Mouse (Mus musculus) neural tube, embryonic 15.5 days (tissue): ENCODE results near the gene Per2. TPM values are rescaled to one million over a fixed set of nuclear protein-coding genes. Genes with fewer than 3 reads are reported as not detected.
"Not testable (repeated sequence)": the region's sequence is repeated elsewhere in the genome, so short reads cannot be mapped to it uniquely, and the experiment has no call there.

ENCODE experiments used
- ATAC-seq: fragments of 200-750 bp; cut with Nextera tagmentation; 2 replicates; pipeline ENCODE4 v1.8.0; 2017; ENCODE audit warnings: mild to moderate bottlenecking, moderate TSS enrichment, moderate library complexity; ENCODE audit not compliant: low FRiP score
- H3K27ac ChIP-seq: fragments of 300-500 bp; sonication (generic); replicated peaks from 2 replicates; pipeline ENCODE4 v1.5.1; 2015; ENCODE audit warnings: mild to moderate bottlenecking, inconsistent platforms
- H3K27me3 ChIP-seq: fragments of 300-500 bp; sonication (generic); replicated peaks from 2 replicates; pipeline ENCODE4 v1.6.1; 2015; ENCODE audit warnings: inconsistent platforms
- H3K36me3 ChIP-seq: fragments of 300-500 bp; sonication (generic); 2 replicates; pipeline ENCODE4 v1.6.1; 2015; ENCODE audit warnings: inconsistent platforms
- H3K4me1 ChIP-seq: fragments of 300-500 bp; sonication (generic); 2 replicates; pipeline ENCODE4 v1.6.1; 2015; ENCODE audit warnings: inconsistent platforms
- H3K4me2 ChIP-seq: fragments of 300-500 bp; sonication (generic); 2 replicates; pipeline ENCODE4 v1.6.1; 2015; ENCODE audit warnings: inconsistent platforms, mild to moderate bottlenecking, moderate library complexity
- H3K4me3 ChIP-seq: fragments of 300-500 bp; sonication (generic); replicated peaks from 2 replicates; pipeline ENCODE4 v1.5.1; 2015; ENCODE audit warnings: mild to moderate bottlenecking, inconsistent platforms
- H3K9ac ChIP-seq: fragments of 300-500 bp; sonication (generic); replicated peaks from 2 replicates; pipeline ENCODE4 v1.6.1; 2015; ENCODE audit warnings: mild to moderate bottlenecking, inconsistent platforms
- H3K9me3 ChIP-seq: fragments of 300-500 bp; sonication (generic); replicated peaks from 2 replicates; pipeline ENCODE4 v1.6.1; 2016; ENCODE audit warnings: inconsistent platforms
- WGBS: fragments of 180-500 bp; shearing (Covaris S2); methylation state at CpG from one replicate; pipeline ENCODE4 v1.1.7; 2015; ENCODE audit warnings: mixed read lengths; 5-methylcytosine and 5-hydroxymethylcytosine counted together
- polyA plus RNA-seq: library from polyadenylated mRNA; unstranded; fragments of >200 nt; fragmentation: Nextera tagmentation; extraction: Ambion mirVana; gene quantifications from 2 replicates; pipeline ENCODE4 v1.2.1, GENCODE M21; 2015

Per2 gene
- polyA plus RNA-seq, 1 experiment from 2014 or later: 5.3 TPM

DNA sequence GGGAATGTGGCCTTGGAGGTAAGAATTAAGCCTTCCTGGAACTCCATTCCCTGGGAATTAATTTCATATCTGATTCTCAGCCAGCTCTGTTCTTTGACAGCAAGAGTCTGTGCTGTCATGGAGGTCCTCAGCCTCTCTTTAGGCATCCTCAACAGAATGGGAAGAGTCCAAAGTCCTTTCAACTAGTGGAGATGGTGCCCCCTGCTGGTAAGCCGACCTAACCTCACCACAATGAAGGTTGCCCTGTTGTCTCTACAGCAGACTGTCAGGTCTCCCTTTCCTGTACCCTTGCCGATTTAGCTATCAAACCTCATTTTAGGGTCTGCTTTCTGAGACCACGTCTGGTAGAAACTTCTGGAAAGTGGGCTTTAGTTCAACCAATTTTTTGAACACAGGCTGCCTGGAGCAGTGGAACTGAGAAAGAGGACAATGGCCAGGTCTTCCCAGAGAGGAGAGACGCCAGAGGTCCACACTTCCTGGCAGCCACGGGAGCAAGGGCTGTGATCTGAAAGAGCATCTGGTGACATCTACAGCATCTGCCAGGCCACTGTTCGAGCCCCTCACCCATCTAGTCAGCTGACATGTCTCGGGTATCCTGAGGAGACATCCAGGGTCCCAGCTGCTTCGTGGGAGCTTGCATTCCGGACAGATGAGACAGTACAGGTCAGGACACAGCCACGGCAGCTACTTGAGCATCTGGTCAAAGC, 24.3 kb upstream of the Per2 start:
- no peaks in the 10 kb centered on the region for H3K9me3 ChIP-seq
- no peak overlapping the region for H3K9ac ChIP-seq
- no peak overlapping the region for H3K27ac ChIP-seq
- no peak for ATAC-seq
- H3K4me1 ChIP-seq: no peaks in the 10 kb centered on the region
- H3K4me3 ChIP-seq: no peak overlapping the region
- no peaks in the 10 kb centered on the region for H3K27me3 ChIP-seq
- no peak overlapping the region for H3K4me2 ChIP-seq
- WGBS: 56% methylated on average over 10 of the region's 10 CpGs
- no peaks in the 10 kb centered on the region for H3K36me3 ChIP-seq

DNA sequence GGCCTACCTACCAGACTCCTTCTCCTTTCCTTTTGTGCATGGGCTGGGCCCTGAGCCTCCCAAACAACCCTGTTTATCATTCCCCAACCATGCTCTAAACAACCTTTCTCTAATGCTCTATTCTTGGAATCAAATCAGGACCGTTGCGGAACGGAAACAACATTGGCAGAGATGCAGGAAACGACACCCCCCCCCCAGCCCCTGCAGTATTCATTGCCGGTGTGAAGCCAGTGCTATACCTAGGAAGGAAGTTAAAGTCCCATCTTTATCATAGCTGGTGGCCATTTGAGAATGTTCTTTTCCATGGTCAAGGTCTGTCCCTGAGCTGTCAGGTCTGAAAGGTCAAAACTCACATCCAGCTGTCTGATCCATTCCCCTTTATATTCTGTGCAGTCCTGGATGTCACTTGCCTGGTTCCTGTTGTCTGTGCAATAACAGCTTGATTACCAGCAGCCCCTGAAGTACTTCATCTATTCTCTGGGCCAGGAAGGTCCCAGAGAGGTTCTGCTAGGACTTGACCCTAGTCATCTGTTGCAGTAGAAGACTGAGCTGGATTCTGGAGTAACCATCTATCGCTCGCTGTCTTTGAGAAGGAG, 23.6 kb upstream of the Per2 start:
- 75% methylated on average over 7 of the region's 7 CpGs for WGBS
- ATAC-seq: no peak

DNA sequence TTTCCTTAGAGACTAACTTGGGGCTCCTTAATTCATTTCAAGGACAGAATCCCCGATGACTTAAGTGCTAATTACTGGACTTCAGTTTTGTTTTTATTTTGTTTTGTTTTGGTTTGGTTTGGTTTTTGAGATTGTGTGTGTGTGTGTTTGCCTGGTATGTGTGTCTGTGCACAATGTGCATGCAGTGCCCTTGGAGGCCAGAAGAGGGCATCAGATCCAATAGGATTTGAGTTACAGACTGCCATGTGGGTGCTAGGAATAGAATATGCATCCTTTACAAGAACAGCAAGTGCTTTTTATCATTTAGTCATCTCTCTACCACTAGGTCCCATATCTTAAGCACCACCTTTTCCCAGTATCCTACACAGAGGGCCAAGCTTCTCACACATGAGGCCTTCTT, 19.8 kb upstream of the Per2 start:
- no peak for ATAC-seq
- Histone ChIP-seq H3K27me3 (no peaks in the 10 kb centered on the region), H3K9me3 (no peaks in the 10 kb centered on the region), H3K4me1 (no peaks in the 10 kb centered on the region), H3K4me3 (no peak overlapping the region), H3K9ac (no peak overlapping the region), H3K4me2 (no peak overlapping the region), H3K36me3 (no peaks in the 10 kb centered on the region), H3K27ac (no peak overlapping the region)
- 97% methylated on average over 1 of the region's 1 CpGs for WGBS

More for the DNA sequence above, 23.6 kb upstream of the Per2 start:
- Histone ChIP-seq H3K27ac (no peak overlapping the region), H3K4me2 (no peak overlapping the region), H3K27me3 (no peaks in the 10 kb centered on the region), H3K36me3 (no peaks in the 10 kb centered on the region), H3K9me3 (no peaks in the 10 kb centered on the region), H3K4me1 (no peaks in the 10 kb centered on the region), H3K4me3 (no peak overlapping the region), H3K9ac (no peak overlapping the region)

DNA sequence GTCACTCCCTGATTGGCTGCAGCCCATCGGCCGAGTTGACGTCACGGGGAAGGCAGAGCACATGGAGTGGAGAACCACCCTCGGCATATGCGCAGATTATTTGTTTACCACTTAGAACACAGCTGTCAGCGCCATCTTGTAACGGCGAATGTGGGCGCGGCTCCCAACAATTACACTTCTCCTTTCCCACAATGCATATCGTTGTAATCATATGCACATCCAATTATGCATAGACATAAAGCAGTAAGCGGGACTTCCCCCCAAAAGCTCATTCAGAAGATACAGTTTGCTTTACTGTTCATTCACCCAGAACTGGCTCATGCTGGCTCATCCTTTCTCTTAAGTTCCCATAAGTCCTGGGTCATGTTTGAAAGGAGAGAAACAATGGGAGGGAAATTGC, 19.0 kb upstream of the Per2 start:
- 96% methylated on average over 12 of the region's 13 CpGs for WGBS
- not testable (repeated sequence) for H3K36me3 ChIP-seq, H3K9me3 ChIP-seq, H3K4me3 ChIP-seq, ATAC-seq, H3K27ac ChIP-seq, H3K4me2 ChIP-seq, H3K9ac ChIP-seq, H3K27me3 ChIP-seq, H3K4me1 ChIP-seq

DNA sequence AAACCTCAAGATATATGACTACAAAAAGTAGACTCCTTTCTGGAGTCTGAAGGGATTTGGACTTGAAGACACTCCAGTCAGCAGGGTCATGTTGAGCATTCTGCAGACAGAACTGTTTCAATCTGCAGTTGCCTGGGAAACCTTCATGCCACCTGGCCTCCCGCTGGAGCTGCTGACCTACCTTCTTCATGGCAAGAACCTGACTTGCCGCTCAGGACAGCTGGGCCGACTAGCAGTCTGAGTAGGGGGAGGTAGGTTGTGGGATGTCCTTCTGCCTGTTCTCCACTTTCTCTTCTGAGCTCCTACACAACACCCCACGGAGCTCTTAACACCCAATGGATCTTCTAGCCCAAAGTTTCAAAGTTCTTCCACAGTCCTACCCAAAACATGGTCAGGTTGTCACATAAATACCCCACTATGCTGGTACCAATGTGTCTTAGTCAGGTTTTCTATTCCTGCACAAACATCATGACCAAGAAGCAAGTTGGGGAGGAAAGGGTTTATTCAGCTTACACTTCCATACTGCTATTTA, 10.8 kb upstream of the Per2 start:
- ATAC-seq: no peak
- Histone ChIP-seq H3K36me3 (no peaks in the 10 kb centered on the region), H3K4me3 (no peak overlapping the region), H3K27ac (no peak overlapping the region), H3K4me1 (no peaks in the 10 kb centered on the region), H3K9me3 (no peaks in the 10 kb centered on the region), H3K9ac (no peak overlapping the region), H3K4me2 (no peak overlapping the region), H3K27me3 (no peaks in the 10 kb centered on the region)
- 85% methylated on average over 4 of the region's 4 CpGs for WGBS

DNA sequence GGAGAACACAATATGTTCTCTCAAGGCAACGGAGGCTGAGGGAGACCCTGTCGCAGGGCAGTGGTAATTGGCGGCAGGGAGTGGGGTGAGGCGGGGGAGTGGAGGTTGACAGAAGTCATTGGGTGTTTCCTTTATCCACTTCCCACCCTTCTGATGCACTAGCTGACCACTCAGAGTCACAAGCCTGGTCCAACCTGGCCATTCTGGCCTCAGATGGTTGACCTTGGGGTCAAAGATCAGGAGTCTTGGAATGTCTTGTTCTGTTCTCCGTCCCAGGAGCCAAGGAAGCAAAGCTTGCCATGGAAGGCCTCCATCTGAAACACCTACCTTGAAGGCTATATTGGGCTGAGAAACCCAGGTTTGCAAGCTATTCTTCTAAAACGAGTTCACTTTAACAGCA, 7.1 kb upstream of the Per2 start:
- H3K27ac ChIP-seq: no peak overlapping the region
- H3K9ac ChIP-seq: no peak overlapping the region
- H3K4me3 ChIP-seq: no peak overlapping the region
- H3K27me3 ChIP-seq: no peaks in the 10 kb centered on the region
- no peaks in the 10 kb centered on the region for H3K36me3 ChIP-seq
- H3K9me3 ChIP-seq: no peaks in the 10 kb centered on the region
- H3K4me2 ChIP-seq: no peak overlapping the region
- WGBS: 92% methylated on average over 6 of the region's 6 CpGs
- H3K4me1 ChIP-seq: no peaks in the 10 kb centered on the region
- no peak for ATAC-seq

DNA sequence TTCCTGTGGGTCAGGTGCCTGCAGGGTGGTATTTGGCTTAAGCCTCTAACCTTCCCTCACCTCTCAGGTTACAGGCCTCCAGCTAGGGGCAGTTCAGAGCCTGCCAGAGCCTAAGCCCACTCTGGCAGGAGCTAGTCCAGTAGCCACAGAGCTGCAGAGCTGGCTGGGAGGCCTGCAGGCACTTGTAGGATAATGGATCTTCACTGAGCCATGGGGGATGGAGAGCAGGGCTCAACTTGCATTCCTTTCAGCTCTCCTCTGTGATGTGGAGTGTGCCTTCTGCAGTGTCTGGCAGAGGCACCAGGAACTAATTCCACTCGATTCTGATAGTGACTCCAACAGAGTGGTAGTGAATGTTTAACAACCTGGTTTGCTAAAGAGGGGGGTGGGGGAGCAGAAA, 6.1 kb upstream of the Per2 start:
- no peaks in the 10 kb centered on the region for H3K27me3 ChIP-seq
- H3K36me3 ChIP-seq: no peaks in the 10 kb centered on the region
- no peak for ATAC-seq

DNA sequence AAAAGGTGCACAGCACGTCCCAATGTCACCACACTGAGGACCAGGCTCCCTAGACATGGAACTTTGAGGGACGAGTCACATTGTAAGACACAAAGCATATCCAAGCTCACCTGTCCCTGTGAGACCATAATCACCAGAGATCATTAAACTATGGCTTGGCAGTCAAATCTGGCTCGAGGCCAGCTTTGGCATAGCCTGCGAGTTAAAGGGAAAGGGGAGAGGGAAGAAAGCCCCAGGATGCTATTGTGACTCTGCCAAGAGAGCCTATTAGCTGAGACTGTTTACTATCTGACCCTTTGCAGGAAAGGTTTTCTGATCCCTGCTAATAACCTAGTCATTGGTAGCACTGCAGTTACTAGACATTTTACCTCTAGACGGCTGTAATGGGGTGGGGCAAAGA, 5.3 kb upstream of the Per2 start:
- Histone ChIP-seq H3K9me3 (no peaks in the 10 kb centered on the region), H3K36me3 (no peaks in the 10 kb centered on the region), H3K4me2 (no peak overlapping the region), H3K27me3 (no peaks in the 10 kb centered on the region), H3K9ac (no peak overlapping the region), H3K4me1 (peaks cover 9% of the 10 kb centered on the region), H3K27ac (no peak overlapping the region), H3K4me3 (no peak overlapping the region)
- ATAC-seq: no peak
- 42% methylated on average over 5 of the region's 5 CpGs for WGBS

More for the DNA sequence above, 6.1 kb upstream of the Per2 start:
- 20% methylated on average over 1 of the region's 1 CpGs for WGBS
- Histone ChIP-seq H3K9me3 (no peaks in the 10 kb centered on the region), H3K4me1 (peaks cover 3% of the 10 kb centered on the region), H3K4me3 (no peak overlapping the region), H3K27ac (no peak overlapping the region), H3K4me2 (no peak overlapping the region), H3K9ac (no peak overlapping the region)

DNA sequence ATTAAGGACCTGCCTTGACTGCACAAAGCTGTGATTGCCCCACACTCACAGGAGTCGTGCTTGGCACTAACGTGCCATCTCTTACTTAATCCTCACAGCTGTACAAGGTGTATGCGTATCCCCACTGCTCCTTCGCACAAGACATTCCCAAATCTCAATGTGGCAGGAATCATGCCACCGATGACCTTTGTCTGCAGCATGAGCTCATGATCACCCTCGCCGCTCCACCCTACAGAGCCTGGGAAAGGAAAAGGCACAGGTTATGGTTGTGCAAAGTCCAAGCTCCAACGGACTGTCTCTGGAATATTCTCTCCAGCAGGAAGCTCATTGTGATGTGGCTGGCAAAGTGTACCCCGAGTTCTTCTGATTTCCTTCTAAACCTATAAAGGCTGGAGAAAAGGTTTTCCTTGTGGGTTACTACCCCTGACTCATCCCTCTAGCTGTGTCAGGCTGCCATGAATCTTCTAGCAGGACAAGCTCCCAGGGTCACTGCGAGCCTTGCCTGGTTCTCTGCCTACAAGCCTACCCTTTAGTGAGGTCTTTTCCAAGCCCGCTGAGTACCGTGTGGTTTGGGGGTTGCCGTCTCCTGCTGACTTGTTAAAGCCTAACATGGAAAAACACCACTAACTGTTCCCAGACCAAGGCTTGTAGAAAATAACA, 4.3 kb upstream of the Per2 start:
- Histone ChIP-seq H3K9ac (no peak overlapping the region), H3K4me2 (no peak overlapping the region), H3K27me3 (no peaks in the 10 kb centered on the region), H3K9me3 (no peaks in the 10 kb centered on the region), H3K36me3 (no peaks in the 10 kb centered on the region), H3K27ac (no peak overlapping the region), H3K4me3 (no peak overlapping the region), H3K4me1 (peaks cover 13% of the 10 kb centered on the region)
- no peak for ATAC-seq
- 93% methylated on average over 13 of the region's 13 CpGs for WGBS

DNA sequence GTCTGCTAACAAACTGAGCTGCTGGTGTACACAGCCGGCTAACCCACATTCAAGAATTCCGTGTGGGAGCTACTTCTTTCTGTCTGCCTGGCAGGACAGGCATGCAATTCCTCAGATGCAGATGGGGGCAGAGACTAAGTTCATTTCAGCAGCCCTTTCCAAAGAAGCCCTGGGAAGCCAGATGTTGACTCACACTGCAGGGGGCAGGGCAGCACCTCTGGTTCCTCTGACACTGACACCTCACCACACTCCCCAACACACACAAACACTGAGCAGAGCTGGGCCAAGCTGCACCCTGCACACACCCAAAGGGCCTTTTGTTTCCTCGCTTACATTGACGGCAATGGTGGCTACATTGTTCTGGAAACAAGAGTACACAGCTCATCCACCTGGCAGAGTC, 1.4 kb upstream of the Per2 start:
- H3K27ac ChIP-seq: no peak overlapping the region
- H3K4me1 ChIP-seq: peaks cover 42% of the 10 kb centered on the region
- peak overlapping the region; percentile 87; the same call in 1 of the 2 replicates for H3K4me2 ChIP-seq
- H3K4me3 ChIP-seq: no peak overlapping the region
- WGBS: 53% methylated on average over 4 of the region's 4 CpGs
- no peaks in the 10 kb centered on the region for H3K9me3 ChIP-seq
- H3K36me3 ChIP-seq: no peaks in the 10 kb centered on the region
- no peak overlapping the region for H3K9ac ChIP-seq
- ATAC-seq: no peak
- 0 out of 2 replicates have a peak, but pooled peaks cover 3% of the 10 kb centered on the region for H3K27me3 ChIP-seq

DNA sequence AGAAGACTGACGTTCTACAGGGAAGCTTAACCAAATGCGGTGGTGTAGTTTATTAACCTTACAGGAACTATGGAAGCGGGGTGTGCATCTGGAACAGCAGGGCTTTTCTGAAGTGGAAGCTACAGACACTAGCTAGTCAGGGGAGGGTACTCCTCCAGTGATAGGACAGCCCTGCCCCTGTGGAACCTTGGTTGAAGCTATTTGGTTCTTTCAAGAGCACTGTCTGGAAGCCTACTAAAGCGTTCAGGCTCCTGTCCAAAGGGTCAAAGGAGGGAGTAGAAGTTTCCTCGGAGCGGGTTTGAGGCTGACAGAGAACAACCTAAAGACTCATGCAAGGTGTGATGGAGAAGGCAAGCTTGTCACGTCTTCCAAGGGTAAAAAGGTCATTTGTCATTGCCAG, 945 bp upstream of the Per2 start:
- 46% methylated on average over 7 of the region's 7 CpGs for WGBS

More for the DNA sequence above, 945 bp upstream of the Per2 start:
- Histone ChIP-seq H3K9me3 (no peaks in the 10 kb centered on the region), H3K4me1 (peaks cover 47% of the 10 kb centered on the region), H3K36me3 (no peaks in the 10 kb centered on the region), H3K27me3 (0 out of 2 replicates have a peak, but pooled peaks cover 3% of the 10 kb centered on the region), H3K4me3 (peak overlapping the region; percentile 88), H3K9ac (peak overlapping the region; percentile 35; the same call in 1 of the 2 replicates), H3K4me2 (peak overlapping the region; percentile 87), H3K27ac (peak overlapping the region; percentile 74)
- no peak for ATAC-seq
